Mouse (Mus musculus): ENCODE data around the gene Shq1. TPM values are rescaled to one million over a fixed set of nuclear protein-coding genes. Genes with fewer than 3 reads are reported as not detected.

The Shq1 gene
- polyA plus RNA-seq, 1 experiment, result 1.2 TPM

GRCm38 (mm10) chr6:100699986-100700385 lies 29.0 kb upstream of the Shq1 start:
- no peak overlapping the region for H3K4me3 ChIP-seq (ENCODE audit: insufficient read depth, low read depth, low read length)
- no peak overlapping the region for H3K27ac ChIP-seq (replicated peaks; ENCODE audit: low read depth, low read length)
- H3K4me1 ChIP-seq (ENCODE audit: control insufficient read depth, insufficient read depth, insufficient read length, low read length), result no peaks in the 10 kb centered on the region

GRCm38 (mm10) chr6:100686341-100686740 lies 15.4 kb upstream of the Shq1 start:
- H3K4me1 ChIP-seq (ENCODE audit: control insufficient read depth, insufficient read depth, insufficient read length, low read length), result no peaks in the 10 kb centered on the region
- no peak overlapping the region for H3K4me3 ChIP-seq (ENCODE audit: insufficient read depth, low read depth, low read length)
- no peak overlapping the region for H3K27ac ChIP-seq (replicated peaks; ENCODE audit: low read depth, low read length)

GRCm38 (mm10) chr6:100678636-100679035 lies 7.7 kb upstream of the Shq1 start:
- no peak overlapping the region for H3K27ac ChIP-seq (replicated peaks; ENCODE audit: low read depth, low read length)
- no peaks in the 10 kb centered on the region for H3K4me1 ChIP-seq (ENCODE audit: control insufficient read depth, insufficient read depth, insufficient read length, low read length)
- H3K4me3 ChIP-seq (ENCODE audit: insufficient read depth, low read depth, low read length), result no peak overlapping the region

- no peak overlapping the region for H3K4me3 ChIP-seq (ENCODE audit: insufficient read depth, low read depth, low read length)
- no peak overlapping the region for H3K27ac ChIP-seq (replicated peaks; ENCODE audit: low read depth, low read length)
- H3K4me1 ChIP-seq (ENCODE audit: control insufficient read depth, insufficient read depth, insufficient read length, low read length), result no peaks in the 10 kb centered on the region
These were observed 5.5 kb upstream of the Shq1 start for GRCm38 (mm10) chr6:100676461-100676860.

GRCm38 (mm10) chr6:100674974-100675373 lies 4.0 kb upstream of the Shq1 start:
- Histone ChIP-seq H3K4me3 (ENCODE audit: insufficient read depth, low read depth, low read length) (no peak overlapping the region), H3K27ac (replicated peaks; ENCODE audit: low read depth, low read length) (no peak overlapping the region), H3K4me1 (ENCODE audit: control insufficient read depth, insufficient read depth, insufficient read length, low read length) (no peaks in the 10 kb centered on the region)

GRCm38 (mm10) chr6:100671401-100671800 lies 444 bp upstream of the Shq1 start:
- H3K4me3 ChIP-seq (ENCODE audit: insufficient read depth, low read depth, low read length), result peak overlapping the region; percentile 87; the same call in 1 of the 2 replicates

GRCm38 (mm10) chr6:100670370-100670841 lies 551 bp downstream of the Shq1 start:
- Histone ChIP-seq H3K27ac (replicated peaks; ENCODE audit: low read depth, low read length) (peak overlapping the region; percentile 23; the same call in 1 of the 2 replicates), H3K4me1 (ENCODE audit: control insufficient read depth, insufficient read depth, insufficient read length, low read length) (no peaks in the 10 kb centered on the region), H3K4me3 (ENCODE audit: insufficient read depth, low read depth, low read length) (peak overlapping the region; percentile 87)

More at GRCm38 (mm10) chr6:100671401-100671800, 444 bp upstream of the Shq1 start:
- H3K4me1 ChIP-seq (ENCODE audit: control insufficient read depth, insufficient read depth, insufficient read length, low read length), result no peaks in the 10 kb centered on the region
- H3K27ac ChIP-seq (replicated peaks; ENCODE audit: low read depth, low read length), result no peak overlapping the region

- H3K4me1 ChIP-seq (ENCODE audit: control insufficient read depth, insufficient read depth, insufficient read length, low read length), result no peaks in the 10 kb centered on the region
- H3K4me3 ChIP-seq (ENCODE audit: insufficient read depth, low read depth, low read length), result no peak overlapping the region
- H3K27ac ChIP-seq (replicated peaks; ENCODE audit: low read depth, low read length), result no peak overlapping the region
These were observed 2.1 kb downstream of the Shq1 start for GRCm38 (mm10) chr6:100668858-100669257.

GRCm38 (mm10) chr6:100667644-100668043 lies 3.3 kb downstream of the Shq1 start:
- Histone ChIP-seq H3K4me1 (ENCODE audit: control insufficient read depth, insufficient read depth, insufficient read length, low read length) (no peaks in the 10 kb centered on the region), H3K27ac (replicated peaks; ENCODE audit: low read depth, low read length) (no peak overlapping the region), H3K4me3 (ENCODE audit: insufficient read depth, low read depth, low read length) (no peak overlapping the region)

GRCm38 (mm10) chr6:100662224-100662623 lies 8.7 kb downstream of the Shq1 start:
- no peak overlapping the region for H3K27ac ChIP-seq (replicated peaks; ENCODE audit: low read depth, low read length)
- no peaks in the 10 kb centered on the region for H3K4me1 ChIP-seq (ENCODE audit: control insufficient read depth, insufficient read depth, insufficient read length, low read length)
- H3K4me3 ChIP-seq (ENCODE audit: insufficient read depth, low read depth, low read length), result no peak overlapping the region

- H3K4me1 ChIP-seq (ENCODE audit: control insufficient read depth, insufficient read depth, insufficient read length, low read length), result no peaks in the 10 kb centered on the region
- H3K27ac ChIP-seq (replicated peaks; ENCODE audit: low read depth, low read length), result no peak overlapping the region
- no peak overlapping the region for H3K4me3 ChIP-seq (ENCODE audit: insufficient read depth, low read depth, low read length)
These were observed 10.6 kb downstream of the Shq1 start for GRCm38 (mm10) chr6:100660395-100660794.

- Histone ChIP-seq H3K4me1 (ENCODE audit: control insufficient read depth, insufficient read depth, insufficient read length, low read length) (no peaks in the 10 kb centered on the region), H3K4me3 (ENCODE audit: insufficient read depth, low read depth, low read length) (no peak overlapping the region), H3K27ac (replicated peaks; ENCODE audit: low read depth, low read length) (no peak overlapping the region)
These were observed 18.4 kb downstream of the Shq1 start for GRCm38 (mm10) chr6:100652535-100652934.

GRCm38 (mm10) chr6:100647196-100647595 lies 23.8 kb downstream of the Shq1 start:
- no peaks in the 10 kb centered on the region for H3K4me1 ChIP-seq (ENCODE audit: control insufficient read depth, insufficient read depth, insufficient read length, low read length)
- H3K4me3 ChIP-seq (ENCODE audit: insufficient read depth, low read depth, low read length), result no peak overlapping the region
- no peak overlapping the region for H3K27ac ChIP-seq (replicated peaks; ENCODE audit: low read depth, low read length)

- Histone ChIP-seq H3K27ac (replicated peaks; ENCODE audit: low read depth, low read length) (no peak overlapping the region), H3K4me1 (ENCODE audit: control insufficient read depth, insufficient read depth, insufficient read length, low read length) (no peaks in the 10 kb centered on the region), H3K4me3 (ENCODE audit: insufficient read depth, low read depth, low read length) (peak overlapping the region; percentile 19)
These were observed 25.3 kb downstream of the Shq1 start for GRCm38 (mm10) chr6:100645469-100646201.

GRCm38 (mm10) chr6:100644631-100645030 lies 26.3 kb downstream of the Shq1 start:
- no peaks in the 10 kb centered on the region for H3K4me1 ChIP-seq (ENCODE audit: control insufficient read depth, insufficient read depth, insufficient read length, low read length)
- no peak overlapping the region for H3K27ac ChIP-seq (replicated peaks; ENCODE audit: low read depth, low read length)
- no peak overlapping the region for H3K4me3 ChIP-seq (ENCODE audit: insufficient read depth, low read depth, low read length)

- Histone ChIP-seq H3K4me1 (ENCODE audit: control insufficient read depth, insufficient read depth, insufficient read length, low read length) (no peaks in the 10 kb centered on the region), H3K27ac (replicated peaks; ENCODE audit: low read depth, low read length) (no peak overlapping the region), H3K4me3 (ENCODE audit: insufficient read depth, low read depth, low read length) (no peak overlapping the region)
These were observed 28.2 kb downstream of the Shq1 start for GRCm38 (mm10) chr6:100642786-100643185.

Data from brown adipose tissue, adult 24 weeks (tissue).